Mouse (Mus musculus) heart, postnatal 0 days (tissue): ENCODE results near the gene Ankfn1.

Source experiments
- CTCF ChIP-seq: IDR thresholded peaks from 2 replicates; pipeline ENCODE4 v1.5.1; 2016; ENCODE audit warnings: antibody characterized with exemption, control low read depth, low read depth
- EP300 ChIP-seq: IDR thresholded peaks from 2 replicates; pipeline ENCODE4 v1.6.1; 2016; ENCODE audit warnings: antibody characterized with exemption, low read depth

GRCm38 (mm10) chr11:89807998-89808397, 30.5 kb upstream of the Ankfn1 start:
- TF ChIP-seq CTCF (no peak), EP300 (no peak)
